Mouse (Mus musculus) frontal cortex, postnatal 25 days (tissue): ENCODE data around the gene Pdf.
A peak's percentile ranks its signal among the peaks of the same experiment; 100 is the strongest.
"Not testable (repeated sequence)": the region's sequence is repeated elsewhere in the genome, so short reads cannot be mapped to it uniquely, and the experiment has no call there.

Experiments used
- DNase-seq, 2 experiments: peaks; one replicate each; pipeline ENCODE4 v3.0.0; 2022; ENCODE audit warnings: low spot score in 2 of 2

The Pdf gene

GRCm38 (mm10) chr8:107036626-107037025 is 11.8 kb downstream of the Pdf start:
- DNase-seq, result no peak

DNA sequence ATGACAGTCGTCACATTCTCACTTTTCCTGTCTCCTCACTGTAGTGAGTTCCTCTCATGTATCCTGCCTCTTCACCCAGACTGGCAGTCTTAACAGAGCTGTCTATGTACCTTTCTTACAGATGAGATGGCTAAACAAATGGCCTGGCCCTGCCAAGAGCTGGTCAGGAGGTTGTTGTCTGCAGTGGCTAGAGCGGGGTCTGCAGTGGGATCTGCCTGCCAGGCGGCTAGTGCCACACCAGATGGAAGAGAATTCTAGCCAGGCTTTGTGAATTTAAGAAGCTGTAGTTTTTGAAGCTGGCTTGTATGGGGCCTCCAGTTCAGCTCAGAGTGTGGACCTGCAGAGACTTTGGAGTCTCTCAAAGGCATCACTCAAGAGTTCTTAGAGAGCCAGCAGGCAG is 12.8 kb downstream of the Pdf start:
- no peak for DNase-seq

- not testable (repeated sequence) for DNase-seq
Observed at GRCm38 (mm10) chr8:107033609-107034008, 14.8 kb downstream of the Pdf start.

GRCm38 (mm10) chr8:107031577-107032090 is 16.8 kb downstream of the Pdf start:
- DNase-seq, result no peak

GRCm38 (mm10) chr8:107030650-107031576 is 17.5 kb downstream of the Pdf start, which contains the start of gene Vps4a:
Vps4a (plus strand) TSS chr8:107031222.
- peak; percentile 84 to 92 for DNase-seq

GRCm38 (mm10) chr8:107030058-107030457 is 18.4 kb downstream of the Pdf start:
- no peak for DNase-seq

DNA sequence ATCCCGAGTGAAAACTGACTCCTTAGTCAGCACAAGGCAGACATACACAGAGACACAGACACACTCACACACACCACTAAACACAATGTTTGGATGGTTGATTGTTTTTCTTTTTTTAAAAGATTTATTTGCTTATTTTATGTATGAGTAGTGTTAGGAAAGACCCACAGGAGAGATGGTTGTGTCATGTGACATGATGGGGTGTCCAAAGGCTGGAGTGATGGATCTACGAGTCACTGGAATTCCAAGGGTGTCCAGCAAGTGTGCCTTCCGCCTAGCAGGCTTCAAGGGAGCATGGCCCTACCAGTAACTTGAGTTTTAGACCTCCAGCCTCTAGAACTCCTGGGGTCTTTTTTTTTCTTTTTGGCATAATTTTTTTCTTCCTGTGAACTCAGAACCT is 19.1 kb downstream of the Pdf start:
- DNase-seq, result no peak

DNA sequence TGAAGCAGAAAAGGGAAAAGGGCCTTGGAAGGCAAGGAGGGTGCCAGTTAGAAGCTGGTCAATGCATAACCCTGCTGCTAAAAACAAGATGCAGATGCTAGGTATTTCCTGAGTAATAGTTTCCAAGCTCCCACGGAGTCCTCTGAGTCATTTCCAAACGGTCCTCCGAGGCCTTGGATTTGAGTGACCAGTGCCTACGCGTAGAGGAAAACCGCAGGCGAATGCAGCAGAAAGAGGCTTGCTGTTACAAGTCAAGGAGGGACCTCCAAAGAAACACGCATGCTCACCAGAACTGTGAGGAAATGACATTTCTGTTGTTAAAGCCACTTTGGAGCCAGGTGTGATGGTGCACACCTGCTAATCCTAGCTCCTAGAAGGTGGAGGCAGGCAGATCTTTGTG is 24.9 kb downstream of the Pdf start:
- DNase-seq, result no peak

DNA sequence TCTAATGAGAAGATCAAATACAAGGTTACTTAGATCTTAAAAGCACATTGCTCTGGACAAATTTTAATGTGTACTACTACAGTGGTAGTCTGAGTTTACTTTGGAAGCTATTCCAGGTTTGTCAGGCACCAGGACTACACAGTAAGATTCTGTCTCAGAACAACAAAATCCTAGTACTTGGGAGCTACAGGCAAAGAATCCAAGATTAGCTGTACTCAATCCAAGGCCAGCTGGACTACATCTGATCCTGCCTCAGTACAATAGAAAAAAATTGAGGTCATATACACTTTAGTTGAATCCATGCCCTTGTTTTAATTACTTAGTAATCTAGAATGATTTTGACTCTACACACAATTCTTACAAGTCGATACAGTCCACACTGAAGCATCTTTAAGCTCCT is 33.5 kb downstream of the Pdf start:
- no peak for DNase-seq

- no peak for DNase-seq
Observed at GRCm38 (mm10) chr8:107012666-107013065, 35.7 kb downstream of the Pdf start.

DNA sequence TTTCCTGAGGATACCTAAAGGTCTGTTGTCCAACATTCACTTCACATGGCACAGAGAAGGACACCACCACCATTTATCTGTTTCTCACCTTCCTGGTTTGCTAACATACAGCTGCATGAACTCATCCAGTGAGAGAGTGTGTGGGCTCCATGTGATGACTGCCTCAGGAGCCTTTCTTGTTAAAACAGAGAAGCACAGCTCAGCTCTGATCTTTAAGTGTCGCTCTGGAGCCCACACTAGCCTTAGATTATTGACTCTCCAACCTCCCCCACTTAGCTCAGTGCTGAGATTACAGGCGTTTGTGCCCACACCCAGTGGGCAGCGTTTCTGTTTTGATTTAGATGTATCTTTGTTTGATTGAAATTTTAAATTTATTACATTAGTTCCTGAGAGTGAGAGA is 40.6 kb downstream of the Pdf start:
- DNase-seq, result no peak

GRCm38 (mm10) chr8:107002532-107002931 is 45.9 kb downstream of the Pdf start:
- peak; percentile 86 to 88 for DNase-seq

DNA sequence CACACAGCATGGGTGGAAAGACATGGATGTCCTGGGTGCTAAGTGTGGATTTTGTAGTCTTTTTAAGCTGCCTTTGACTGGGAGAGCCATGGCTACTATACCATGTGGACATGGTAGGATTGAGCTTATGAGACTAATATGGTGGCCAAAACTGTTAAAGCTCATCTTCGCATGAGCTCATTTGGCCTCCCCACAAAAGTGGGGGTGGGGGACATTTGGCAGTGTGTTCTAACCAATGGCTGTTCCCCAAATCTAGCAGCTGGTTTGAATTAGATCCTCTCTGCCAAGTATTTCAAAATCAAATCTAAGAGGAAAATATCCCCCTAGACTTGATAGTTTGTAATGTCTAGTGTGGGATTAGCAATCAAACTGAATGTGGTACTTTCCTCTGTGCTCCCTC is 49.3 kb downstream of the Pdf start:
- DNase-seq, result no peak

- no peak for DNase-seq
Observed at GRCm38 (mm10) chr8:106997416-106997815, 51.0 kb downstream of the Pdf start.

- DNase-seq, result not testable (repeated sequence)
Observed at GRCm38 (mm10) chr8:106996339-106996738, 52.1 kb downstream of the Pdf start.
